Mouse (Mus musculus) megakaryocyte, adult 5-6 weeks (primary cell): ENCODE data around the gene Nhsl2. TPM values are rescaled to one million over a fixed set of nuclear protein-coding genes. Genes with fewer than 3 reads are reported as not detected.

Experiments used
- ATAC-seq: 2 replicates; pipeline ENCODE4 v1.8.0; 2016; ENCODE audit warnings: mild to moderate bottlenecking, inconsistent platforms; ENCODE audit not compliant: poor library complexity, severe bottlenecking
- total RNA-seq, 2 experiments: library from RNA; stranded (forward) in 1 of 2; stranded (reverse) in 1 of 2; fragments of 153-499, 151-499 nt in 1 of 2; fragments of 221-1000, 200-1000 nt in 1 of 2; gene quantifications; 2 replicates each; pipeline versions ENCODE4 v1.2.3 to v1.2.4; 2015 to 2017

The Nhsl2 gene
- total RNA-seq, 2 experiments from 2014 or later: 30.7 to 66.4 TPM

DNA sequence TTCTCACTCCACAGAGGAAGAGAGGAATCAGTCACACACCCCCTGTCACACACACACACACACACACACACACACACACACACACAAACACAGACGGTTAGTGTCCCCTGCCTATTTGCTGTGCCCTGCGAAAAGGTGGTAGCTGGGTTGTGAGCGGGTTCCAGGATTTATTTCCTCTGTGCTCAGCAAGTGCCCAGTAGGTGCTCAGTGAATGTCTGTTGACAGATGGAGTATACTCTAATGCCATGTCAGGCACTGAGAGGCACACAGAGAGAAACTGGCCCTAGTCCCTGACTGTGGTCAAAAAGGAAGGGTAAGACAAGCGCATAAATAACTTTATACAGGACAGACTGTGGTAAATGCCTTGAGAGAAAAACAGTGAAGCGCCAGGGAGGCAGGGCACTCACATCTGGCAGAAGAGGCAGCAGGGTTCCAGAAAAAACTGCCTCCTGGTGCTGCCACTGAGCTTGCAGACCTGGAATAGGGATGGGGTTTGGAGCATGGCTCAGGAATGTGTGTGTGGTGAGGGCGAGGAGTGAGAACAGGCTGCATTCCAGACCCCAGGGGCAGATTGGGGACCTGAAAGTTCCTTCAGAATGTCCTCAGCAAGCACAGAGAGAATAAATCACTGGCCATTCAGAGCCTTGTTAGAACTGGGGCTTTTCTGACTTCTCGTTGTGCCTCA, 52.8 kb downstream of the Nhsl2 start:
- ATAC-seq: no peak

DNA sequence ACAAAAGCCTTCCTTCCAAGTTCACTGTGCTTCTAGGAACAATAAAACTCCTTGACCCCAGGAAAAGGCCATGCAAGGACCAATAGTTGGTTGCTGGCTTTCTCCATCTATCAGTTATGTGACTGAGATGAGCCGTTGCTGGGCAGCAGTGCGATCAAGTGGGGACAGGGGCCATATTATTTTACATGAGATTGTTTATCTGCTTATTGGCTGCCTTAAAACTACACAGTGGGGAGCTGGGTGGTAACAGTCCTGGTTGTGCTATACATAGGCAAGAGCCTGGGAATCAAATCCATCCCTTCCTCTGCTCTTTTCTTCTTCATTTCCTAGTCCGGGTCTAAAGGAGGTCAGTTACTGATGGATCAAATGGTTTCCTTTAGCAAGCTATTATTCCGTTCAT, 53.4 kb downstream of the Nhsl2 start:
- no peak for ATAC-seq

DNA sequence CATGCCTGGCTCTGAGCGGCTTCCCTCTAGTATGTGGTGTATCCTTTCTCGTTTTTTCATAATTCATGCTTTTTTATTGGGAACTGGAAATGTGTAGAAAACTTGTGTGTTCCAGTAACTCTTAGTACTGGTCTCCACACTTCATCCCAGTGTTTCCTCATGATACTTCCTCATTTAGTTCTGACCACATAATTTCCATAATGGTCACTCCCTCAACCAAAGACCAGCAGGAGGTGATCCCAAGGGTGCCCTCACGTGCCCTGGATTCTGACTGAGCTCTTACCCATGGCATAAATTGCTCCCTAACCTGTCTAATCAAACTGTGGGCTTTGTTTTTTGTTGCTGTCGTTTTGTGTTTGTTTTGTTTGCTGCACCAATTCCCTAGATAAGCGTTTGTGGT, 58.1 kb downstream of the Nhsl2 start:
- peak; percentile 68 for ATAC-seq

DNA sequence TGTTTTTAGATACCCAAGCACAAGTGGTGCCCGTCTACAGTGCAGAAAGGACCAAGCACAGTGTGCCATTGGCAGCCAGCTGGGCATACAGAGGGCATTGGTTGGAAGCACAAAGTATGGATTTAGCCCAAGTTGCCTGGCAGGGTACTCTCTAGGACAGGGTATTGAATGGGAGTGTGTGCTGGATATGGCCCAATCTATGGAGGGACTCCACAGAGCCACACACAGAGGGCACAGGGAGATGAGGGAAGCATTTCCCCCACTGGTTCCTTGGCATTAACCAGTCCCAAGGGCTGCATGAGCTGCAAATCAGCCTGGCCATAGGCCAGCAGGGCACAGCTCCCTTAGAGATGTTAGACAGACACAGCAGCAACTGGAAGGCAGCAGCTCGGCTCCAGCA, 79.9 kb downstream of the Nhsl2 start:
- no peak for ATAC-seq

DNA sequence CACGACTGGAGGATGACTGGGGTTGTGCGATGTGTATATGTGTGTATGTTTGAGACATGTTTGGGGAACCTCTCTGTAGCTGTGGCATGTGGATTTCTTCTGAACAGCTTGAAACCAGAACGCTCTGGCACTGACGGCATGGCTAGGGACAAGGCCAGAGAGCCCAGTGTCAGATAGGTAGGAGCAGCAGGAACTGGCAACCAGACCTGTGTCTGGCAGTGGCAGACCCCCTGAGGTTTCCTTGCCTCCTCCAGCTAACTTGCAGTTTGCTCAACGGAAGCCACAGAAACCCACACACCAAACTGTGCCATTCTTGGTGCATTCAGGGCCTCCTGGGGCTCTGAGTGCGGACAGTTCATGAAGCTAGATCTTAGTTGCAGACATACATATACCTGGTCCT, 81.1 kb downstream of the Nhsl2 start:
- no peak for ATAC-seq

DNA sequence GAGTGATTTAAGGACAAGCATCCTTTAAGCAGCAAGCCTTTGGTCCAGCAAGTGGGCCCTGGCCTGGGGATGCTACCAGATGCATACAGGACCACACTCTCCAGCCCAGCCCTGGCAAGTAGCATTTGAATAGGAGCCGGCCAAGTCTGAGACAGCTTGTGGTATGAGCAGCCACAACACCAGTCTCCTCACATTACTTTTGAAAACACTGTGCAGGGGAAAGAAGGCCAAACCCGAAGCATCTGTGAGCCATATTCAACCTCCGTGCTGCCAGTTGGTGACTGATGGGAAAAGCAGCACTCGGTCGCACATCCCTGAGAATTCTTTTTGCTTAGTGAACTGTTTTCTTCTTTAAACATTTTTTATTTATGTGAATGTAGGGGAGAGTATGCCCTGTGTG, 81.8 kb downstream of the Nhsl2 start:
- ATAC-seq: no peak

DNA sequence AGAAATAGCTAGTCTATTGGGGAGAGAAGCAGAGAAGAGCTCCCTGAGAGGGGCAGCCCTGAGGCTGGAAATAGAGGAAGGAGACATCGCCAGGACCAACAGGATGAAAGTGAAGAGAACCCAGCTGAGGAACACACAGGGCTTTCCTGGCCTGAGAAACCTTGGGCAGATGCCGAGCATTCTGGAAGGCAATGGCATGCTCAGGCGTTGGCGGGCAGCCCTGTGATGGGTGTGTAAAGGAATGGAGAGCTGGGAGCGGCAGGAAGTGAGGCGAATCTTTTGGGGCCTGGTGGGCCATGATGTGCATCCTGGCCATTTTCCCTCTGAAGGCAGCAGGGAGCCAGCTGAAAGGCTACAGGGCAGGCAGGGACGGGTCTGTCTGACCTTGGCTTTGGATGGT, 83.1 kb downstream of the Nhsl2 start:
- ATAC-seq: no peak

DNA sequence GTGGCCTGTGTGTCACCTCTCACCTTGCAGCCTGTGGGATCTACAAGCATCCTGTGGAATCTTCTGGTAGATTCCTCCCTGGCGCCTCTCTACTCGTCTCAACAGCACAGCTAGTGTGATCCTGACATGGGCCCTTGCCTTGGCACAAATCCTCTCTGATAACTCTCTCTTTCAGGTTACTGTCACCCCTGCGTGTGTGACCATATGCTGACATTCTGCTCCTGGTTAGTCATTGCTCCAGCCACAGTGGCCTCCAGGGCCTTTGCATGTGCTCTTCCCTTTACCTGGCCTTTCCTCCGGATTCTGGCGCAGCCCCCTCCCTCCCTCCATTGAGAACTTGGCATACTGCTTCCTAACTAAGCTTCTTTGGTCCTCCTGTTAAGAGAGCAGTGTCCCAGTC, 84.2 kb downstream of the Nhsl2 start:
- ATAC-seq: no peak

DNA sequence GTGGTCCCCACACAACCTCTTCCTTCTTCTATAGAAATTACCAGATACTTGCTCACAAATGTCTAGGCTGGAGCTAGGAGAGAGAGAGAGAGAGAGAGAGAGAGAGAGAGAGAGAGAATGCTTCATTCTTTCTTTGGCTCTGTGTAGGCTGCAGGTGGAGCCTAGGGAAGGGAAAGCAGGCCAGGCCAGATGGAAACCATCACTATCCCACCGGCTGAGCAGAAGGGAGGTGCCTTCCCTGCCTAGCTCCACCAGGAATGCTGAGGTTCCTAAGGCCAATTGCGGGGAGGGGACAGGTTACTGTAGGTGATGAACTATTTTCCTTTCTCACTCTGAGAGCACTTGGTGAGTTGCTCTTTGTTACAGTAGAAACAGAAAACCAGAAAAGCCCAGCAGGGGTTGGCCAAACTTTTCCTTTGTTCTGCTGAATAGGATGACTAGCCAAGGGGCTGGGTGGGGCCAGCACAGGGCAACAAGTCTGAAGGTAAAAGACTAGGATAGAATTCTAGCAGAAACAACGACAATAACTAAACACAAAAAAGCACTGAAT, 86.2 kb downstream of the Nhsl2 start:
- no peak for ATAC-seq

DNA sequence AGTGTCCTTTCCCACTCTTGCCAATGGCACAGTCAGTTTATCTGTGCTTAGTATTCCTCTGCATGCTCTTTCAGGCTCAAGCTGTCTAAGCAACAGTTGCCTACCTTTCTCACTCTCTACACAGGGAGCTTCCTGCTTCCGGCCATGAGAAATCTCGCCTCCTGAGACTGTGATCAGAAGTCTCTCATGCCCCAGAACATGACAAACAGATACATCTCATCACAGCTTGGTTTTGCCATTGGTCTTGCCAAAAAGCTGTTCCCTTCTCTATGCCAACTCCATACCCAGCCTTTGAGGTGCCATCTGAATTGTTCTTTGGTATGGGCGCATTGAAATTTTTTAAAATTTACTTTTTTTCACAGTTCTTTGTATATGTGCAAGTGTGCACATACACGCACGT, 90.3 kb downstream of the Nhsl2 start:
- no peak for ATAC-seq

DNA sequence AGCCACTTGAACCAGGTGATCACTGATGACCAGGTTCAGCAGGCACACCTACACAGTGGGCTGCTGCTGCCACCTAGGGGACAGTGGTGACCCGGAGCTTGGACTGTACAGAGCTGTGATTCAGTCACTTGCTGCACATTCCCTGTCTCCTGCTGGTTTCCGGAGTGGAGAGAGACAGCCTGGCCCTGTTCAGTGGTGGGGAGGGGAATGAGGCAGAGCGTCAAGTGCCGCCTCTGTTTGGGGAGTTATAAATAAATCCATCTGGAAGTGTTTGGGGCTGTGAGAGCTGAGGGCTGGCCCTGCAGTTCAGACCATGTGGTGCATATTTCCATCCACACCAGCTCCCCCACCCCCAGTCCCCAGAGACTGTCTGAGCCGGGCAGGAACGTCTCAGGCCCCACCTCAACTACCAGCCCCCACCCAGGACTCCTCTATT, 93.3 kb downstream of the Nhsl2 start:
- ATAC-seq: no peak

DNA sequence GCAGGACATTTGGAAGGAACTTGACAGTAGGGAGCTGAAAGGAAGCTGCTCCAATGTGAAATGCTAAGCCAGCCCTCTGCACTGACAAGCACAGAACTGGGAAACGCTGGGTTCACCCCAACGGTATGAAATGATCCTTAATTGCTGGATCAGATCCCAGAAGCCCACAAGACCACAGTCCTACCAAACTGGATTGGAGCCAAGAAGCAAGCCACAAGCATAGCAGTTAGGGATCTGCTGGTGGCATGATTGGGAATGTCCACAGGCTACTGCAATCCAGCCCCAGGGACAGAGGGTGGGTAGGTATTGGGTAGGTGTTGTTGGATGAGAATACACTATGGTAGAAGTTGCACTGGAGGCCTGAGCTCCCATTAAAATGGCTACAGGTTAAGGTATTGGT, 94.6 kb downstream of the Nhsl2 start:
- no peak for ATAC-seq

DNA sequence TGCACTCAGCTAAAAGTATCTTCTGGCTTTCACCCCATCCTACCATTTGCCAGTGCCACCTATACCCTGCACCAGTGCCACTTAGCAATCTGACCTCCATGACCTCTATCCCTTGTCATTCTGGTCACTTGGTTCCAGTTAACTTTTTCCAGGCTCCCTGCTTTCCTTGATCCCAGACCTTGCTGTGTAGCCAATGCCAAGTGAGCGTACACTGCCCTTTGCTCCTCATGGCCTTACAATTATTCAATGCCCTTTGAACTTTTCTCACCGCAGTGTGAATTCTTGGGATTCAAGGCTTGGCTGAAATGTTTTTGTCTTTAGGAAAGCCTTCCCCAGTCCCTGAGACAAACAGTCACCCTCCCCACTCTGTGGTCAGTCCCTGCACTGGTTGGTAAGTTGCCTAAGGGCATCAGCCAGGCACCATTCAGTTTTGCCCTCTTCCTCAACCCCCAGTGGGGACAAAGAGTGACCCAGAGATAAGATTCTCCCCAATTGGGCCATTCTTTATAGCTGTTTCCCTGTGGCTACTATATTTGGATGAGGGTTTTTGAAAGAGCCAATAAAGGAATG, 95.7 kb downstream of the Nhsl2 start:
- ATAC-seq: no peak

DNA sequence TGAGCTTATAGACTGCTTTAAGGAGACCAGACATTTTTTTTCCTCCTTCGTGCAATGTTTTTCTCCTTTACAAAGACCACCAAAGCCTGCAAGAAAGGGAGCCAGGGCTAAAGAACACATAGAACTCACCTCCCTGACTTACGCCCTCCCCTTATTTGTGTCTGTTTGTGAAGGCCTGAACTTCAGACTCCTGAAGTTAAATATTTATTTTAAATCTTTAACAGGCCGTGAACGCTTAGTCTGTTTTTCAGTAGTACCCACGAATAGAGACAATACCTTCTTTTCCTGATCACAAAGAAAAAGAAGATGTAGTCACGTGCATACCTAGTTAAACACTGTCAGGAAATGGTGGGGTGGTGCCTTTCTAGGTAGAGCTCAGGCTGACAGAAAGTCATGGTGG, 103.3 kb downstream of the Nhsl2 start:
- no peak for ATAC-seq

DNA sequence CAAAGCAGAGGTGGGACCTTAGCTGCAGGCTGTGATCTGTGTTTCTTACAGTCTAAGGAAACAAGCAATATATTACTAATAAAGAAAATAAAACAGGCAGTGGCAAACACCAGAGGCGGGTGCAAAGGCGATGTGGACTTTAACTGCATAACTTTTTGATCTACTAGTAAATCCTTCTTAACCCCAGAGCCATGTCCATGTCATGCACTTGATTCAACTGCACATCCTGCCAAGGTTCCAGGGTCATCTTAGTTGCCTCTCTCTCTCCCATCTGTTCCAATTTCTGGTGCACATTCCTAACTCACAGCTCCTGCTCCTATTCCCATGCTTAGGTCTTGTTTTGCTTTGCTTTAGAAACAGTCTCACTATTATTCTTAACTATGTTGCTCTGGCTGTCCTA, 104.1 kb downstream of the Nhsl2 start:
- ATAC-seq: no peak

DNA sequence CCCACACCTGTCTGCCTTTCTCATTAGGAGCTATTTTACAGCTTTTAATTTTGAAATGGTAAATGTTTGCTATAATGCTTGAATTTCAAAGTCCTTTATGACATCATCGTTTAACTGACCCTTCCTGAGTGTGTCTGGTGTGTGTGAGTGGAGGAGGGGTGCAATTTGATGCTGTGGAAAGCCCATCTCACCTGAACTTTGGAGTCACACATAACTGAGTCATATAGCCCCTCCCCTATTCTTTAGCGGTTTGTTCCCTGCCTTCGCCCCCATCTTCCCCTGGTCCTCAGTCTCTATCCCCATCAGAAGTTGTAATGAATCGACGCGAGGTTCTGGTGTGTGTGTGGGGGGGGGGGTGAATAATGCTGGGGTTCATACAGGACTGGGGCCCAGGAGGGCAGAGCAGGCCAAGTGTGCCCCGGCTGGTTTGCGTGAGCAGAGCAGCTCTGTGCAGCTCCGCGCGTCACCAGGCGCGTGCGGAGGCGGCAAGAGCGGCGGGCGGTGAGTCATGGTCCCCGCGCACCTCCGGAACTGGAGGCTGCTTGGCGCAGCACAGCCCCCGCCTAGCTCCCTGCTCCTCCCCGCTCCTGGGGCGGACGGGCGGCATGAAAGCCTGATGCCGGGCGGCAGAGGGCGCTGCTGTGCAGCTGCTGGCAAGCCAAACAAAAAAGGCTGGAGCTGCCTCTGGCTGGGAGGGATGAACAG, 104.8 kb downstream of the Nhsl2 start:
- ATAC-seq: peak; percentile 100

DNA sequence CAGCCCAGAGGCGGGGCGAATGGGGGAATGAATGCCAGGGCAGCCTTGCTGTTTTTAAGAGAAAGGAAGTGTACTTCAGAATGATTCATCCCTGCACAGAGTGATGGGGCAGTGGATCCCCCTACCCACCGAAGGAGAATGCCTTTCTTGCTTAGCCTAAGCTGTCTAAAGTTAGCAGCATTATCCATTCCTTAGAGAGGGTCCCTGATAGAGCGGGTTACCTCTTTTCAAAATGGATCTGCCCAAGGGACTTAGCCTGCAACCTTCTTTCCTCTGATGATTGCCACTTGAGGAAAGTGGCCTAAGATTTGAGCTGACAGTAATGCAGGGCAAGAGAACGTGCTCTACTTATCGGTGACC, 105.3 kb downstream of the Nhsl2 start:
- ATAC-seq: no peak

DNA sequence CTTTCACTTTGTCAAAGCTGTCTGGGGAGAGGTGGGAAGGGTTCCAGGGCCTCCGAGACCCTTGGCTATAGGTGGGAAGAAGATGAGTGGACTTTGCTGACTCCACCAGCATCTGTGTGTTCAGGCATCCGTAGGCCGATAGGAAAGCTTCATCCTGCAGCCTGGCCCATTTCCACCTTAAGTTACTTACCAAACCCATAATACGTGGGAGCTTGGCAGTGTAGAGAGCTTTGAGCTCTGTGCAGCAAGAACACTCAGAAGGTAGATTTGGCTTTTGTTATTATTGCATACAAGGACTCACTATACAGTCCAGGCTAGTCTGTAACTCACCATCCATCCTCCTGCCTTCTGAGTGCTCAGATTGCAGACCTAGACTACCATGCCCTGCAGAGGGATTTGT, 112.7 kb downstream of the Nhsl2 start:
- no peak for ATAC-seq

DNA sequence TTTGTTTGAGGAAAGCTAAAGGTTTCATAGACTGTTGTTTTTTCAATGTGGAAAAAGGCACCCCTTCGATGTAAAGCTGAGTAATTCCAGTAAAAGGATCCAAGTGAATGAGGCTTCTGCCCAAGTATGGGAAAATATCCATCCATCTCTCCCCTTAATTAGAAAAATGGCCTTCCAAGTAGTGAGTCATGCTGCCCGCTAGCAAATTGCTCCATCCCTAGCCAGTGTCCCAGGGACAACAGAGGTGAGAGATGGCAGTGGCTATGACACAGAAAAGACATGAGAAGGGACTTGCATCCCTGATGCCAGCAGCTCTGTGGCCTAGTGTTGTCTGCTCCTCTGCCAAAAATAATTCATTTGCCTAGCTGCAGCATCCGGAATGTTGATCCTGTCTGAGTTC, 114.5 kb downstream of the Nhsl2 start:
- no peak for ATAC-seq

DNA sequence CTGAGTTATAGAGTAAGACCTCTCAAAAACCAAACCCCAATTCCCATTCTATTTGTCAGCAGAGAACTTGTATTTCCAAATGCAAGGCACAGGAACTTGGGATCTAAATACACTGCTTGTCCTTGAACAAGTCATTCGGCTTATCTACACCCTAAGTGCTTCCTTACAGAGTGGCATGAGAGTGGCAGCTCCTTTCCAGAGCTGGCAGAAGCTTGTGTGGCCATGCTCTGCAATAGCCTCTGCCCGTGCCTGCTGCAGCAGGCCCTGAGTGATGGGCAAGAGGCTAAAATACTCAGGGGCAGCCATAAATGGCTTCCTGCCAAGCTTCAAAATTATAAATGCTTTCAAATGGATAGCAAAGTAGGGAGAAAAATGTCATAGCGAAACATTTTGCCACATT, 123.8 kb downstream of the Nhsl2 start:
- ATAC-seq: no peak

DNA sequence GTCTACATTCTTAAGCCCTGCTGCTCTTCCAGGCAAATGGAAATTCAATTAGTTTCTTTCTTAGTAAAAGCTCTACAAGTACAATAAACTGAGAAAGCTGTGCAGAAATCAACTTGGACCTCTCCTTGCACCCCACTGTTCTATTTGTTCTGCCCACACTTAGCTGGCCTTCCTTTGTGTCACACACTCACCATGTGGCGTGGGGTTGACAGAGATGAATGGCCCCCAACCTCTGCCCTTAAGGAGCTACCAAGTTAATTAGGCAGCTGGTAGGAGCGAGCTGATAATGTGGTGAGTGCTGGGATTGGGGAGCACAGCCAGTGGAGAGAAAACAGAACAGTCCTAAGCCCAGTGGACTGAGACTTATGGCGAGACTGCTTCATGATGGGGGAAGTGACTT, 127.7 kb downstream of the Nhsl2 start:
- no peak for ATAC-seq

DNA sequence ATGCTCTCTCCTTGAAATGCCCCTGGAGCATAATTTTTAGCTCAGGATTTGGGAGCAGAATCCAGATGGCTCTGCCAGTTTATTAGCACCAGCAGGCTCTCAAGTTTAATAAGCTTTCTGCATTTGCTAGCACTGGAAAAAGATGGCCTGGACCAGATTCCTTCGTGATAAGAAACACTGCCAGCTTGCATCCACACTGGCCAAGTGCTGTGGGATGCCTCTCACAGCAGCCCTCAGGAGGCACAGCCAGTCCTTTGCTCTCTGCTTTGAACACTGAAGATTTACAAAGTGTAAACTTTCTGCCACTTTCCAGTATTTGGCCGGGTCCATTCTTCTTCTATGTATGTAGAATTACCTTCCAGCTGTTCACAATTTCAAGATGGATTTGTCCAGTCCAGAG, 129.7 kb downstream of the Nhsl2 start:
- ATAC-seq: no peak
